Mouse (Mus musculus) gastrocnemius, adult 2 months (tissue): ENCODE results near the gene Ubr7. TPM values are rescaled to one million over a fixed set of nuclear protein-coding genes. Genes with fewer than 3 reads are reported as not detected.

Experiments used
- DNase-seq: peaks from one replicate; pipeline ENCODE4 v3.0.0; 2022
- H3K27ac ChIP-seq: fragments of 200-600 bp; 2 replicates; pipeline ENCODE4 v1.8.1; 2022; ENCODE audit warnings: mild to moderate bottlenecking
- H3K4me3 ChIP-seq: fragments of 200-600 bp; 2 replicates; pipeline ENCODE4 v1.8.1; 2022; ENCODE audit warnings: mild to moderate bottlenecking, moderate library complexity
- CTCF ChIP-seq: fragments of 200-600 bp; IDR thresholded peaks from 2 replicates; pipeline ENCODE4 v1.8.1; 2022; ENCODE audit warnings: antibody characterized with exemption, mild to moderate bottlenecking, moderate library complexity
- intact Hi-C: fragments of 180-260 bp; cut with DNase I; formaldehyde crosslinking; loops from one replicate; pipeline ENCODE4 v1.15.1; 2025
- total RNA-seq, 2 experiments: library from RNA; stranded (reverse); gene quantifications; 2 replicates each; pipeline ENCODE4 v1.2.3; 2021

Gene Ubr7
- total RNA-seq, 2 experiments from 2014 or later, result 14.1 to 15.6 TPM

GRCm38 (mm10) chr12:102782841-102783240, 25.1 kb downstream of the Ubr7 start:
- Histone ChIP-seq H3K27ac (no peak overlapping the region), H3K4me3 (no peak overlapping the region)
- no peak for TF ChIP-seq CTCF
- no peak for DNase-seq
- intact Hi-C loops, result no loop called here

DNA sequence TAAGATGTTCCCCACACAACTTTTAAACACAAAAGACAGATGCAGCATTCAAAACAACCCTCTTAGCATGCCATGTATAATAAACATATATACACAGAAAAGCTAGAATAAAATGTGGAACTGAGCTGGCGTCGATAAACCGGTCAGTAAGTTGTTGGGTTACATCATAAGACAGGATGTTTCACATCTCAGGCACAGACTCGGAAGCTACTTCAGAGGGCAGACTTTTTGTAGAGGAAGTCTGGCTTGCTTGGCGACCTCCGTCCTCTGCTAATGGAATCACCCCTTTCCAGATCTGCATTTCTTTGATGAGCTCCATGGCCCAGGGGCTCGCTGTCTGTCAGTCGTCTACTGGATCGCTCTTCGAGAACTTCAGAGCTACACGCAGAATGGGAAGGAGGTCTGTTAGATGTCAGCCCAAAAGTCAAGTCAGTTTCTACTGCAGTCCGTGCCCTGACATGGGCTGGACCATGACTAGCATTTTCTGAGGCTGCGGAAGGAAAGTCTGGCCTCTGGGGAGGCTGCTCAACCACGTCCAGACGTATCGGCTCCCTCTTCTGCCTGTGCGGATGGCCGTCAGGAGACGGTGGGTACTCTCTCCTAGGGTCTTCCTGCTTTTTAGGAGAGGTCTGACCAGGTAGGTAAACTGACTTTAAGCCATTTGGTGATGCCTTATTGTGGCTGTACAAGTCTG, 27.3 kb downstream of the Ubr7 start:
- DNase-seq, result no peak
- Histone ChIP-seq H3K4me3 (no peak overlapping the region), H3K27ac (no peak overlapping the region)
- intact Hi-C loops, result no loop called here
- TF ChIP-seq CTCF, result no peak

DNA sequence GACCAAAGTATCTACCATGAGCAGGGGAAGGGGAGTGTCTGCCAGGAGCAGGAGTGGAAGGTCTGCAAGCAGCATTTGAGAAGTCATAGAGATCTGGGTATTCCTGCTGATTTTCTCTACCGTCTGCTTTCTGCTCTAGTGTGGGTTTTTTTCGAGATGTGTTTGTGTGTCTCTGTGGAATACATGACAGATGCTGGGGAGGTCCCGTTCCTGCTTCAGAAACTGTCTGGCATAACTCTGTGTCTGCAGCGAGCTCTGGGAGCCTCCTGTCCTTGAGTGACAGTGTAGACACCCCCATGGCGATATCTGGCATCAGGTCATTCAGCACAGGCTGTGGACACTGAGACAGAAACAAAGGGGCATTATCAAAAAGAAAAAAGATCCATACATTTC, 27.8 kb downstream of the Ubr7 start:
- DNase-seq, result no peak
- Histone ChIP-seq H3K4me3 (no peak overlapping the region), H3K27ac (no peak overlapping the region)
- intact Hi-C loops, result no loop called here
- no peak for TF ChIP-seq CTCF

- intact Hi-C loops, result no loop called here
- no peak for DNase-seq
- no peak overlapping the region for H3K4me3 ChIP-seq
- no peak overlapping the region for H3K27ac ChIP-seq
- no peak for TF ChIP-seq CTCF
Observed at GRCm38 (mm10) chr12:102787927-102788326, 30.2 kb downstream of the Ubr7 start.

DNA sequence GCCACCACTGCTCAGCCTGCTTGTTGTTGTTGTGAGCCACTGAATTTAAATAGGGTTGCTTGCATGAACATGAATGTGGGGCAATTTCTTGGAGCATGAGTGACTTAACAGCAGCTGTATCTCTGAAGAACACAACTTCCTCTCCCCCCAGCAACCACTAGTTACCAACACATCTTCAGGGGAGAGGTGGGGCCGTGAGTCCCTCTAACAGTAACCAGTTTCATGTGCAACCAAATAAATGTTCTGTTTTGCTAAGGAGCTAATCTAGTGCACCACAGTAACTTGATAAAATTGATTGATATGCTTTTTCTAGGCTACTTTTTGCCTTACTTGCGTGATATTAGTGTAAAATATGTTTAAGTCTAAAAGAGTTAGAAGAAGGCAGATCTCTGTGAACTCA, 41.8 kb downstream of the Ubr7 start:
- Histone ChIP-seq H3K4me3 (no peak overlapping the region), H3K27ac (no peak overlapping the region)
- DNase-seq, result no peak
- intact Hi-C loops, result no loop called here
- TF ChIP-seq CTCF, result no peak

DNA sequence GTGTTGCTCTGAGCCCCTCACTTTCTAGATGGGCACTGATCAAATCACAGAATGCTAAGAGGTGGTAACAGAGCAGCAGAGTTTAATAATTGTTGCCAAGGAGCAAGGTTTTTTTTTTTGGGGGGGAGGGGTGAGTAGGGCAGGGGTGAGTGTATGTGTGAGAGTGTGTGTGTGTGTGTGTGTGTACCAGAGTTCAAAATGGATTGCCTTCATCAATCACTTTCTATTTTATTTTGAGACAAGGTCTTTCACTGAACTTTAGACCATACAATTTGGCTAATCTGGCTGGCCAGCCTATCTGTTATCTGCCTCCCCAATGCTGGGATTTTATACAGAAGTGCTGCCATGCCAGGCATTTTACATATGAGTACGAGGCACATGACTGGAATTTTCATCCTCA, 57.1 kb downstream of the Ubr7 start:
- intact Hi-C loops, result loop anchor here (5.0 kb wide), 1 partner anchor 62 kb away; the partner anchor contains the start of gene Btbd7
- TF ChIP-seq CTCF, result no peak
- no peak overlapping the region for H3K4me3 ChIP-seq
- DNase-seq, result no peak
- H3K27ac ChIP-seq, result no peak overlapping the region

DNA sequence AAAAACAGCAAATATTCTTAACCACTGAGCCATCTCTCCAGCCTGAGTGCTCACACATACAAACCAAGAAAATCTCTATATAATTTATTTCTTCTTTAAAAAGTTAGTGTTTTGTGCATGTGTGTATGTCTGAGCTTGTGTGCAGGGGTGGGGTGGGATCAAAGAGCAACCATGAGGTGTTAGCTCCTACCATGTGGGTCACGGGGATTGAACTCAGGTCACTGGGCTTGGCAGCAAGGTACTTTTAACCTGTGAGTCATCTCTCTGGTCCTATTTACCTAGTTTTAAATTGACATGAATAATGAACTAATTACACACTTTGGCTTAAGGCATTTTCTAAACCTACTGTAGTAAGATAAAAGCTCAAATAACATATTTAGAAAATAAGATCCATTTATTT, 68.6 kb downstream of the Ubr7 start:
- Histone ChIP-seq H3K27ac (no peak overlapping the region), H3K4me3 (no peak overlapping the region)
- no peak for TF ChIP-seq CTCF
- no peak for DNase-seq
- intact Hi-C loops, result no loop called here

DNA sequence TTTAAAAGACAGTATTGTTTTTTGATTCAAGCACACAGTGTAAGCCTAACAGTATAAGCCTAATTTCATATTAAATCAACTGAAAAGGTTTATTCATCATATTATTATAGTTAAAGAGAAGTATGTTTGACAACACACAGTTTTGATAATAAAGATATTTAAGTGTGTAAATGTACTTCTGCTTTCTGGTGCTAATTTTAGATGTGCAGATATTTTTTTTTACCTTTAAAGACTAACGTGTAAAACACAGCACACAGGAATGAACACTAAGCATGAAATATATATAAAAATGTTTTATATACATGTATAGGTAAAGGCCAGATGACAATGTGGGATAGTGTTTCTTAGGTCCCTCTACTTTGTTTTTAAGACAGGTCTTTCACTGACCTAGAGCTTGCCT, 69.4 kb downstream of the Ubr7 start:
- H3K27ac ChIP-seq, result no peak overlapping the region
- TF ChIP-seq CTCF, result no peak
- no peak overlapping the region for H3K4me3 ChIP-seq
- DNase-seq, result no peak
- intact Hi-C loops, result no loop called here

Other genes starting within 250 kb of the Ubr7 start
- gene Chga, start 203.0 kb upstream of the Ubr7 start, total RNA-seq, result not detected
- 1 to 10 TPM; 6.5 to 6.6 TPM for gene Itpk1, start 53.0 kb upstream of the Ubr7 start, total RNA-seq
- 1 to 10 TPM; 4.8 to 5.5 TPM for gene Moap1, start 14.3 kb upstream of the Ubr7 start, total RNA-seq
- gene Tmem251, start 14.2 kb upstream of the Ubr7 start, total RNA-seq, result 1 to 10 TPM; 2.3 to 3.5 TPM
- gene Gm28051, start 202 bp upstream of the Ubr7 start, total RNA-seq, result not detected
- 10 to 100 TPM in 1 of 2 experiments, 1 to 10 TPM in 1; 7.7 to 11.3 TPM for gene Gon7, start 164 bp upstream of the Ubr7 start, total RNA-seq
- 1 to 10 TPM; 1.9 to 3.7 TPM for gene Gm20604, start 705 bp downstream of the Ubr7 start, total RNA-seq
- gene Btbd7, start 120.5 kb downstream of the Ubr7 start, total RNA-seq, result 10 to 100 TPM; 17.1 to 19.6 TPM
- not detected for gene Cox8c, start 141.3 kb downstream of the Ubr7 start, total RNA-seq
- not detected for gene Unc79, start 190.9 kb downstream of the Ubr7 start, total RNA-seq